Mouse (Mus musculus) MEL (cell line): Measurements from ENCODE around the gene Il25. TPM values are rescaled to one million over a fixed set of nuclear protein-coding genes. Genes with fewer than 3 reads are reported as not detected.
"Not testable (repeated sequence)": the region's sequence is repeated elsewhere in the genome, so short reads cannot be mapped to it uniquely, and the experiment has no call there.

Source experiments
- DNase-seq: peaks from one replicate; pipeline ENCODE4 v3.0.0; 2011; ENCODE audit warnings: low read depth, low spot score
- H3K27ac ChIP-seq: 2 replicates; pipeline ENCODE4 v1.5.1; 2012; ENCODE audit warnings: low read depth, mild to moderate bottlenecking, control low read depth, low read length, moderate library complexity; ENCODE audit not compliant: control insufficient read depth
- H3K27me3 ChIP-seq, 2 experiments: fragments of 150-350 bp in 1 of 2; sonication (generic) in 1 of 2; 2 replicates each; pipeline ENCODE4 v1.6.1; 2012; ENCODE audit warnings: low read length in 2 of 2, mild to moderate bottlenecking in 2 of 2, improper control_type of control experiment in 1 of 2, moderate library complexity in 1 of 2; ENCODE audit not compliant: insufficient read depth in 2 of 2, control insufficient read depth in 1 of 2
- H3K36me3 ChIP-seq, 2 experiments: 2 replicates each; pipeline ENCODE4 v1.6.1; 2012 to 2014; ENCODE audit warnings: low read length in 2 of 2, improper control_type of control experiment in 1 of 2, inconsistent platforms in 1 of 2, mild to moderate bottlenecking in 1 of 2; ENCODE audit not compliant: insufficient read depth in 2 of 2, control insufficient read depth in 1 of 2
- H3K4me1 ChIP-seq, 2 experiments: fragments of 150-350 bp in 1 of 2; sonication (generic) in 1 of 2; 2 replicates each; pipeline ENCODE4 v1.6.1; 2012; ENCODE audit warnings: low read length in 2 of 2, improper control_type of control experiment in 1 of 2, mild to moderate bottlenecking in 1 of 2; ENCODE audit not compliant: insufficient read depth in 2 of 2, control insufficient read depth in 1 of 2
- H3K4me3 ChIP-seq, 2 experiments: fragments of 150-350 bp in 1 of 2; sonication (generic) in 1 of 2; 2 replicates each; pipeline ENCODE4 v1.5.1; 2012; ENCODE audit warnings: low read depth in 2 of 2, low read length in 2 of 2, mild to moderate bottlenecking in 2 of 2, moderate library complexity in 2 of 2, control low read depth in 1 of 2, improper control_type of control experiment in 1 of 2; ENCODE audit not compliant: control insufficient read depth in 1 of 2, insufficient read depth in 1 of 2
- H3K79me2 ChIP-seq: 2 replicates; pipeline ENCODE4 v1.6.1; 2012; ENCODE audit warnings: mild to moderate bottlenecking, low read length, moderate library complexity; ENCODE audit not compliant: control insufficient read depth, poor library complexity, insufficient read depth
- H3K9ac ChIP-seq: 2 replicates; pipeline ENCODE4 v1.6.1; 2012; ENCODE audit warnings: low read depth, mild to moderate bottlenecking, control low read depth, low read length, moderate library complexity; ENCODE audit not compliant: control insufficient read depth, poor library complexity, severe bottlenecking
- H3K9me3 ChIP-seq: fragments of 150-350 bp; sonication (generic); replicated peaks from 2 replicates; pipeline ENCODE4 v1.6.1; 2012; ENCODE audit warnings: mild to moderate bottlenecking, low read length, improper control_type of control experiment, moderate library complexity; ENCODE audit not compliant: insufficient read depth
- BHLHE40 ChIP-seq: IDR thresholded peaks from 2 replicates; pipeline ENCODE4 v1.6.1; 2012; ENCODE audit warnings: low read depth, mild to moderate bottlenecking, inconsistent platforms, low read length, improper control_type of control experiment, borderline replicate concordance
- CTCF ChIP-seq, 3 experiments: IDR thresholded peaks in 2 of 3; conservative IDR thresholded peaks in 1 of 3; 2 replicates each; pipeline ENCODE4 v1.5.1; 2011 to 2012; ENCODE audit warnings: low read length in 3 of 3, low read depth in 2 of 3, mild to moderate bottlenecking in 2 of 3, improper control_type of control experiment in 1 of 3, inconsistent platforms in 1 of 3, mixed read lengths in 1 of 3, moderate library complexity in 1 of 3; ENCODE audit not compliant: control insufficient read depth in 1 of 3, insufficient read depth in 1 of 3, poor library complexity in 1 of 3, severe bottlenecking in 1 of 3
- HCFC1 ChIP-seq: IDR thresholded peaks from 2 replicates; pipeline ENCODE4 v1.6.1; 2012; ENCODE audit warnings: low read depth, mild to moderate bottlenecking, inconsistent platforms, low read length, improper control_type of control experiment, moderate library complexity
- MAZ ChIP-seq: IDR thresholded peaks from 2 replicates; pipeline ENCODE4 v1.6.1; 2012; ENCODE audit warnings: low read depth, mild to moderate bottlenecking, inconsistent platforms, low read length, improper control_type of control experiment
- MXI1 ChIP-seq: IDR thresholded peaks from 2 replicates; pipeline ENCODE4 v1.6.1; 2011; ENCODE audit warnings: mild to moderate bottlenecking, low read depth, low read length, improper control_type of control experiment
- MYB ChIP-seq: IDR thresholded peaks from 2 replicates; pipeline ENCODE4 v1.6.1; 2011; ENCODE audit warnings: mild to moderate bottlenecking, low read depth, low read length, improper control_type of control experiment
- MYC ChIP-seq: IDR thresholded peaks from 2 replicates; pipeline ENCODE4 v1.6.1; 2011; ENCODE audit warnings: low read depth, mild to moderate bottlenecking, low read length, improper control_type of control experiment, moderate library complexity
- POLR2AphosphoS2 ChIP-seq: IDR thresholded peaks from 2 replicates; pipeline ENCODE4 v1.6.1; 2011; ENCODE audit warnings: low read length, improper control_type of control experiment
- SMC3 ChIP-seq: IDR thresholded peaks from 2 replicates; pipeline ENCODE4 v1.6.1; 2011; ENCODE audit warnings: low read depth, low read length, improper control_type of control experiment
- USF1 ChIP-seq: IDR thresholded peaks from 2 replicates; pipeline ENCODE4 v1.6.1; 2014; ENCODE audit warnings: low read depth, mild to moderate bottlenecking, inconsistent platforms, low read length, improper control_type of control experiment, moderate library complexity
- USF2 ChIP-seq, 2 experiments: IDR thresholded peaks; 2 replicates each; pipeline ENCODE4 v1.6.1; 2011 to 2012; ENCODE audit warnings: improper control_type of control experiment in 2 of 2, low read length in 2 of 2, borderline replicate concordance in 1 of 2, inconsistent platforms in 1 of 2, low read depth in 1 of 2, mild to moderate bottlenecking in 1 of 2; ENCODE audit not compliant: insufficient read depth in 1 of 2
- ZKSCAN1 ChIP-seq: IDR thresholded peaks from 2 replicates; pipeline ENCODE4 v1.6.1; 2012; ENCODE audit warnings: low read depth, mild to moderate bottlenecking, inconsistent platforms, low read length, improper control_type of control experiment, moderate library complexity
- polyA plus RNA-seq, 2 experiments: library from polyadenylated mRNA; stranded (reverse) in 1 of 2; unstranded in 1 of 2; fragments of >175 nt in 1 of 2; fragments of >200 nt in 1 of 2; gene quantifications; 2 replicates each; pipeline versions ENCODE4 v1.2.1 to v1.2.4; 2012; ENCODE audit warnings: low replicate concordance in 2 of 2, low read depth in 1 of 2; ENCODE audit not compliant: insufficient read length in 2 of 2, insufficient read depth in 1 of 2, missing spikeins in 1 of 2
- total RNA-seq: library from RNA; depleted of rRNA; stranded (reverse); fragments of 300-350 nt; gene quantifications from 2 replicates; pipeline ENCODE4 v1.2.3, GENCODE M21; 2012

Il25 gene
- total and polyA plus RNA-seq, 3 experiments: not detected

- Histone ChIP-seq H3K4me1 (no peaks in the 10 kb centered on the region), H3K9ac (no peak overlapping the region), H3K79me2 (no peaks in the 10 kb centered on the region), H3K27ac (no peak overlapping the region), H3K36me3 (no peaks in the 10 kb centered on the region), H3K27me3 (peaks cover 0 to 6% of the 10 kb centered on the region in 2 experiments; a peak in 2 of 4 replicates), H3K4me3 (no peak overlapping the region), H3K9me3 (no peaks in the 10 kb centered on the region)
- TF ChIP-seq MXI1 (no peak), USF2 (IDR thresholded peaks at IDR 0.05; ENCODE audit: borderline replicate concordance in 1 of 2, insufficient read depth in 1 of 2, low read depth in 1 of 2, low read length in 2 of 2) (no peak), MYC (no peak), MAZ (no peak), BHLHE40 (no peak), CTCF (IDR thresholded peaks at IDR 0.05 in 2 of 3, conservative IDR thresholded peaks at IDR 0.05 in 1 of 3; ENCODE audit: control insufficient read depth in 1 of 3, insufficient read depth in 1 of 3, low read depth in 2 of 3, low read length in 3 of 3, poor library complexity in 1 of 3, severe bottlenecking in 1 of 3) (no peak), USF1 (no peak), POLR2AphosphoS2 (no peak), HCFC1 (no peak)
- no peak for DNase-seq
These were observed 26.0 kb downstream of the Il25 start for GRCm38 (mm10) chr14:54958503-54958902.

- no peak for DNase-seq
- Histone ChIP-seq H3K4me3 (no peak overlapping the region), H3K4me1 (no peaks in the 10 kb centered on the region), H3K27me3 (peaks cover 0 to 2% of the 10 kb centered on the region in 2 experiments; a peak in 2 of 4 replicates), H3K27ac (no peak overlapping the region), H3K9ac (no peak overlapping the region), H3K79me2 (no peaks in the 10 kb centered on the region), H3K9me3 (no peaks in the 10 kb centered on the region), H3K36me3 (no peaks in the 10 kb centered on the region)
- TF ChIP-seq ZKSCAN1 (no peak), MYB (no peak), SMC3 (no peak)
These were observed 26.7 kb downstream of the Il25 start for GRCm38 (mm10) chr14:54959197-54959596.

GRCm38 (mm10) chr14:54959853-54960613 lies 27.5 kb downstream of the Il25 start:
- H3K79me2 ChIP-seq, H3K36me3 ChIP-seq, H3K9ac ChIP-seq, H3K4me3 ChIP-seq, H3K27ac ChIP-seq, DNase-seq, H3K27me3 ChIP-seq, H3K9me3 ChIP-seq, H3K4me1 ChIP-seq: not testable (repeated sequence)
